Mouse (Mus musculus) bone marrow macrophage, adult 2 months (primary cell): ENCODE results near the gene 1600002K03Rik.

ENCODE experiments used
- CTCF ChIP-seq: IDR thresholded peaks from 2 replicates; pipeline ENCODE4 v1.5.1; 2012; ENCODE audit warnings: low read depth, mild to moderate bottlenecking, low read length, moderate library complexity
- POLR2A ChIP-seq: IDR thresholded peaks from 2 replicates; pipeline ENCODE4 v1.6.1; 2012; ENCODE audit warnings: mild to moderate bottlenecking, low read depth, low read length, borderline replicate concordance

GRCm38 (mm10) chr10:80144159-80144558 is 28.6 kb upstream of the 1600002K03Rik start:
- no peak for TF ChIP-seq CTCF
- TF ChIP-seq POLR2A: no peak
